ENCODE assay signal across 24 mouse cellular contexts in genomic region chr10:20105575-20105974, GRCm38 (mm10). TPM values are rescaled to one million over a fixed set of nuclear protein-coding genes. Genes with fewer than 3 reads are reported as not detected.
A peak's percentile ranks its signal among the peaks of the same experiment; 100 is the strongest.
DNase-seq lines count a peak whose midpoint lies in the region; ATAC-seq and TF ChIP-seq lines count a peak whose summit lies in the region.
"Had no signal": no experiment of that assay in that cellular context is flagged by ENCODE, and none has a peak within 500 bp of the region (broad histone marks: within the 10 kb centered on the region; RNA-seq: fewer than 3 reads in every experiment).

No protein-coding gene starts in this region.

- no peak overlapping the region for H3K4me2 ChIP-seq in heart, embryonic 12.5 days
- H3K4me2 ChIP-seq in heart, embryonic 11.5 days = no peak overlapping the region
- H3K4me2 ChIP-seq: embryonic facial prominence, embryonic 15.5 days; forebrain, embryonic 12.5 days; hindbrain, embryonic 14.5 days; limb, embryonic 13.5 days; lung, embryonic 15.5 days; midbrain, embryonic 12.5 days had no signal

- H3K9ac ChIP-seq in heart, embryonic 12.5 days = no peak overlapping the region
- no peak overlapping the region for H3K9ac ChIP-seq in heart, embryonic 11.5 days (ENCODE audit: low read depth, low read length)
- H3K9ac ChIP-seq: embryonic facial prominence, embryonic 15.5 days; forebrain, embryonic 12.5 days; hindbrain, embryonic 14.5 days; limb, embryonic 13.5 days; liver, embryonic 14.5 days; lung, embryonic 15.5 days; midbrain, embryonic 12.5 days had no signal

- peak; percentile 39 for DNase-seq in cerebellum, adult 9-10 months
- DNase-seq in cerebellum, adult 18-20 months = no peak
- peak; percentile 26 for DNase-seq in MN1 (ENCODE audit: low spot score)
- DNase-seq in spleen, adult 12 weeks (ENCODE audit: low spot score) = no peak
- DNase-seq: adrenal gland, adult 2 months; embryo, embryonic 11 days; gastrocnemius, postnatal 10 days; heart, postnatal 10 days; kidney, adult 11 months; spleen, adult 18-20 months; thymus, adult 18-20 months had no signal

- H3K27ac ChIP-seq in heart, embryonic 12.5 days (ENCODE audit: poor library complexity, severe bottlenecking) = no peak overlapping the region
- H3K27ac ChIP-seq in heart, embryonic 11.5 days (ENCODE audit: low read depth, low read length) = no peak overlapping the region
- H3K27ac ChIP-seq in embryonic fibroblast, embryonic 13.5 days (ENCODE audit: insufficient read depth, low read length) = peak overlapping the region; percentile 42; the same call in 1 of the 2 replicates
- H3K27ac ChIP-seq: embryonic facial prominence, embryonic 15.5 days; forebrain, embryonic 12.5 days; hindbrain, embryonic 14.5 days; kidney, postnatal 0 days; limb, embryonic 13.5 days; liver, embryonic 14.5 days; lung, embryonic 15.5 days; midbrain, embryonic 12.5 days had no signal

- H3K9me3 ChIP-seq in heart, embryonic 12.5 days (replicated peaks) = no peaks in the 10 kb centered on the region
- no peaks in the 10 kb centered on the region for H3K9me3 ChIP-seq in heart, embryonic 11.5 days (replicated peaks; ENCODE audit: control insufficient read depth, low read length)
- H3K9me3 ChIP-seq: embryonic facial prominence, embryonic 15.5 days; forebrain, embryonic 12.5 days; G1E; limb, embryonic 13.5 days; lung, embryonic 15.5 days; midbrain, embryonic 12.5 days had no signal

- no peak overlapping the region for H3K4me3 ChIP-seq in heart, embryonic 12.5 days
- no peak overlapping the region for H3K4me3 ChIP-seq in heart, embryonic 11.5 days (ENCODE audit: low read depth, low read length)
- H3K4me3 ChIP-seq in embryonic fibroblast, embryonic 13.5 days (ENCODE audit: insufficient read depth, low read length) = no peak overlapping the region
- H3K4me3 ChIP-seq: embryonic facial prominence, embryonic 15.5 days; forebrain, embryonic 12.5 days; limb, embryonic 13.5 days; lung, embryonic 15.5 days; midbrain, embryonic 12.5 days had no signal

- no peak for TF ChIP-seq POLR2A in embryonic fibroblast, embryonic 13.5 days (IDR thresholded peaks at IDR 0.05; ENCODE audit: low read depth, low read length)

- H3K4me1 ChIP-seq in heart, embryonic 12.5 days (replicated peaks) = peaks cover 13% of the 10 kb centered on the region
- 0 out of 2 replicates have a peak, but pooled peaks cover 2% of the 10 kb centered on the region for H3K4me1 ChIP-seq in heart, embryonic 11.5 days (ENCODE audit: control insufficient read depth, insufficient read depth, low read length)
- peaks cover 16% of the 10 kb centered on the region for H3K4me1 ChIP-seq in embryonic fibroblast, embryonic 13.5 days (ENCODE audit: control insufficient read depth, insufficient read depth, low read length)
- H3K4me1 ChIP-seq: forebrain, embryonic 12.5 days; limb, embryonic 13.5 days; midbrain, embryonic 12.5 days had no signal

- ATAC-seq in heart, embryonic 12.5 days (ENCODE audit: insufficient number of reproducible peaks, low FRiP score) = peak; percentile 43; the same call in 1 of the 2 replicates
- ATAC-seq in heart, embryonic 11.5 days (replicated peaks; ENCODE audit: insufficient number of reproducible peaks, low FRiP score, low TSS enrichment) = no peak
- no peak for ATAC-seq in erythroid progenitor cell, adult 5-6 weeks (replicated peaks; ENCODE audit: low FRiP score, poor library complexity, severe bottlenecking)

- TF ChIP-seq CTCF in embryonic fibroblast, embryonic 13.5 days (IDR thresholded peaks at IDR 0.05; ENCODE audit: borderline replicate concordance, insufficient read depth, low read length) = no peak

- H3K36me3 ChIP-seq in heart, embryonic 12.5 days = peaks cover 23% of the 10 kb centered on the region
- no peaks in the 10 kb centered on the region; the same call in 1 of the 2 replicates for H3K36me3 ChIP-seq in heart, embryonic 11.5 days (ENCODE audit: control insufficient read depth, insufficient read depth, low read length)
- H3K36me3 ChIP-seq: forebrain, embryonic 12.5 days; G1E; limb, embryonic 13.5 days; lung, embryonic 15.5 days; midbrain, embryonic 12.5 days had no signal

- 60% methylated on average over 4 of the region's 4 CpGs for WGBS in heart, embryonic 12.5 days
- 67% methylated on average over 4 of the region's 4 CpGs for WGBS in heart, embryonic 11.5 days (ENCODE audit: insufficient replicate concordance)

- no peaks in the 10 kb centered on the region for H3K27me3 ChIP-seq in heart, embryonic 12.5 days (replicated peaks)
- no peaks in the 10 kb centered on the region for H3K27me3 ChIP-seq in heart, embryonic 11.5 days (ENCODE audit: control insufficient read depth, insufficient read depth, low read length)
- H3K27me3 ChIP-seq: embryonic facial prominence, embryonic 15.5 days; forebrain, embryonic 12.5 days; limb, embryonic 13.5 days; lung, embryonic 15.5 days; midbrain, embryonic 12.5 days had no signal

RNA-seq across cellular contexts. Expression of gene Map7, which starts 42.7 kb away (rescaled TPM):
- polyA plus RNA-seq in heart, embryonic 12.5 days (2016; fragmentation: Nextera tagmentation; extraction: Ambion mirVana) = 7.4 and 8.3 TPM in 2 replicates
- polyA plus RNA-seq in heart, embryonic 11.5 days (2014; fragmentation: Nextera tagmentation; extraction: Ambion mirVana) = 2.8 and 3.9 TPM in 2 replicates
- 0.23 and 1.6 TPM in 2 replicates for polyA plus RNA-seq in embryonic fibroblast, embryonic 13.5 days (2011; ENCODE audit: insufficient read length, low read depth, missing spikeins)
- total RNA-seq in erythroid progenitor cell, adult 5-6 weeks (2015; ENCODE audit: low replicate concordance) = 0.84 and 2.2 TPM in 2 replicates
- 1.0 and 4.8 TPM in 2 replicates for total RNA-seq in erythroid progenitor cell, adult 5-6 weeks (2017; ENCODE audit: low replicate concordance)

Comparison
In these comparisons a context has a peak if more than half of its experiments do, and no peak if none do; other contexts are left out.
1. DNase-seq: peak in cerebellum, adult 9-10 months (single experiment) and MN1 (single experiment); none in cerebellum, adult 18-20 months (0 of 2) and spleen, adult 12 weeks (single experiment).